Mouse (Mus musculus) limb, embryonic 10.5 days (tissue): ENCODE results near the gene B9d2. TPM values are rescaled to one million over a fixed set of nuclear protein-coding genes. Genes with fewer than 3 reads are reported as not detected.
A peak's percentile ranks its signal among the peaks of the same experiment; 100 is the strongest.

Experiments
- DNase-seq: peaks from one replicate; pipeline ENCODE4 v3.0.0-alpha.2; 2017; ENCODE audit warnings: low spot score
- H3K27ac ChIP-seq: fragments of 300-500 bp; sonication (generic); 2 replicates; pipeline ENCODE4 v1.5.1; 2016; ENCODE audit warnings: mild to moderate bottlenecking
- H3K27me3 ChIP-seq: fragments of 300-500 bp; sonication (generic); 2 replicates; pipeline ENCODE4 v1.6.1; 2016; ENCODE audit warnings: low read depth, mild to moderate bottlenecking; ENCODE audit not compliant: poor library complexity, severe bottlenecking
- H3K36me3 ChIP-seq: fragments of 300-500 bp; sonication (generic); 2 replicates; pipeline ENCODE4 v1.6.1; 2016; ENCODE audit warnings: mild to moderate bottlenecking, moderate library complexity
- H3K4me1 ChIP-seq: fragments of 300-500 bp; sonication (generic); 2 replicates; pipeline ENCODE4 v1.6.1; 2016
- H3K4me3 ChIP-seq: fragments of 300-500 bp; sonication (generic); 2 replicates; pipeline ENCODE4 v1.5.1; 2016; ENCODE audit warnings: mild to moderate bottlenecking, moderate library complexity
- H3K9me3 ChIP-seq: fragments of 300-500 bp; sonication (generic); replicated peaks from 2 replicates; pipeline ENCODE4 v1.6.1; 2016; ENCODE audit warnings: mild to moderate bottlenecking
- WGBS: fragments of 180-500 bp; shearing (Covaris S2); methylation state at CpG from one replicate; pipeline ENCODE4 v1.1.7; 2016; 5-methylcytosine and 5-hydroxymethylcytosine counted together
- polyA plus RNA-seq: library from polyadenylated mRNA; unstranded; fragments of >200 nt; fragmentation: Nextera tagmentation; extraction: Ambion mirVana; gene quantifications from 2 replicates; pipeline ENCODE4 v1.2.1, GENCODE M21; 2016

The B9d2 gene
- polyA plus RNA-seq, 1 experiment from 2014 or later: 37.7 TPM

DNA sequence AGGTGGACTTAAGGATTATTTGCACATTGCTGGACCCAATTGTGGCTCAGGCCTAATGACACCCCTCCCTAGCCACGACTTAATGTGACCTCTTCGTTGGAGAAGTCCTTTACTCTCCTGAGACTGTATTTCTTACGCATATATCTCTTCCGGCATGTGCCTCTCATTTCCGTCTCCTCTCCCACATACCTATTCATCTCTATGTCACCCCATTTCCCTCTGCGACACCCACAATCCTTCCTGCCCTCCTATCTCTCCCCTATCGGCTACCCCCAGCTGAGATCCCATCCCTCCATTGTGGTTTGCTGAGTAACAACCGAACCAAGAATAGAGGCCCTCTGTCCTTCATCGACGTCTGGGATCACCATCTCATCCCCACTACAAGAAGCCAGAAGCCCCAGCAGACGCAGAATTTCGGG, 9.0 kb downstream of the B9d2 start:
- Histone ChIP-seq H3K27ac (0 out of 2 replicates have a peak overlapping the region, but pooled peaks have one; percentile 39), H3K4me1 (peaks cover 38% of the 10 kb centered on the region), H3K36me3 (no peaks in the 10 kb centered on the region), H3K9me3 (no peaks in the 10 kb centered on the region), H3K4me3 (peak overlapping the region; percentile 57), H3K27me3 (peaks cover 77% of the 10 kb centered on the region)
- DNase-seq: no peak
- WGBS: 11% methylated on average over 12 of the region's 12 CpGs

DNA sequence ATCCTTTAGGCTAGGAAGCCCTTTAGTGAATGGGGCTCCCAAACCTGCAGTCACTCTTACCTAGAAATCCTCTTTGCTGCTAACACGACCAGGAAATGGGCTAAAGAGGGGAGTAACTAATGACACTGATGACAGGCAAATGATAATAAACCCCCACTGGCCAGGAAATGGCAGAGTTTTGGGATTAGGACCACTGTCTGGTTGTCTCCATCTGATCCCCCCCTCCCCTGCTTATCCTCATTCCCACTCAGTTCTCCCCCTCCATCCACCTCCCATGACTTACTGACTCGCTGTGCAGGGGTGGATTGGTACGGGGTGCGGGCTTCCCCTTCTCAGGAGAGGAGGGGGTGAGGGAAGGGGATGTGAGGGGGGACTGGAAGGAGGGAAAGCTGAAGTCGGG, 9.5 kb downstream of the B9d2 start:
- WGBS: 41% methylated on average over 5 of the region's 5 CpGs

DNA sequence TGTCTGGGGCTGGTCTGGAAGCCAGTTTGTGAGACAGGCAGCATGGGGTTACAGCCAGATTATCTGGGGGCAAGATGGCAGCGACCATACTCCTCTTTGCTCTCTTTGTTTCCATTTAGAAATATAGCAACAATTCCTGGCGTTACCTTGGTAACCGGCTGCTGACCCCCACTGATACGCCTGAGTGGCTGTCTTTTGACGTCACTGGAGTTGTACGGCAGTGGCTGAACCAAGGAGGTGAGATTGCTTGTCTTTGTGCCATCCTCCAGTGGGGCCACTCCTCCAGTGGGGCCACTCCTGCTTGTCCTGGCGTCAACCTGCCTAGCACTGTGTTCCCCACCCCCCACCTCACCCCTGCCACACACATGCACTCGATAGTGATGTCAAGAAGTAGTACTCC, 13.5 kb downstream of the B9d2 start:
- no peaks in the 10 kb centered on the region for H3K9me3 ChIP-seq
- 84% methylated on average over 8 of the region's 8 CpGs for WGBS
- DNase-seq: no peak

More for the DNA sequence above, 9.5 kb downstream of the B9d2 start:
- DNase-seq: no peak
- no peaks in the 10 kb centered on the region for H3K9me3 ChIP-seq
- peak overlapping the region; percentile 57 for H3K4me3 ChIP-seq
- H3K4me1 ChIP-seq: peaks cover 38% of the 10 kb centered on the region
- no peaks in the 10 kb centered on the region for H3K36me3 ChIP-seq
- peaks cover 74% of the 10 kb centered on the region for H3K27me3 ChIP-seq
- H3K27ac ChIP-seq: no peak overlapping the region

DNA sequence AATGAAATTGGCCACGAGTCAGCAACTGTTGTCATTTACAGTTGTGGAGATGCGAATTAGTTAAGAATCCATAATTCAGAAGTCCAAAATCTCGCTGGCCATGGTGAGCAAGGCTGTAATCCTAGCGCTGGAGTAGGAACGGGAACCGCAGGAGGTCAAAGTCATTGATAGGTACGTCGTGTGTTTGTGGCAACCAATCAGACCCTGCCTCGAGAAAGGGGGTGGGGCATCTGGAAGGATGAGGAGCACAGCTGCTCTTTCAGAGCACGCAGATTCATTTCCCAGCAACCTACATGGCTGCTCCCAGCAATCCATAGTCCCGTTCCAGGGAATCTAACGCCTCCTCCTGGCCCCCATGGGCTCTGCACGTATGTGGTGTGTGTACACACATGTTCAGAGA, 19.3 kb downstream of the B9d2 start:
- H3K4me1 ChIP-seq: peaks cover 15% of the 10 kb centered on the region
- 0 out of 2 replicates have a peak, but pooled peaks cover 6% of the 10 kb centered on the region for H3K36me3 ChIP-seq
- H3K27me3 ChIP-seq: peaks cover 16% of the 10 kb centered on the region
- no peak overlapping the region for H3K4me3 ChIP-seq
- no peak for DNase-seq
- 57% methylated on average over 13 of the region's 13 CpGs for WGBS
- no peaks in the 10 kb centered on the region for H3K9me3 ChIP-seq
- no peak overlapping the region for H3K27ac ChIP-seq

More for the DNA sequence above, 13.5 kb downstream of the B9d2 start:
- Histone ChIP-seq H3K4me3 (no peak overlapping the region), H3K27me3 (peaks cover 34% of the 10 kb centered on the region), H3K4me1 (peaks cover 5% of the 10 kb centered on the region), H3K27ac (no peak overlapping the region), H3K36me3 (0 out of 2 replicates have a peak, but pooled peaks cover 6% of the 10 kb centered on the region)

DNA sequence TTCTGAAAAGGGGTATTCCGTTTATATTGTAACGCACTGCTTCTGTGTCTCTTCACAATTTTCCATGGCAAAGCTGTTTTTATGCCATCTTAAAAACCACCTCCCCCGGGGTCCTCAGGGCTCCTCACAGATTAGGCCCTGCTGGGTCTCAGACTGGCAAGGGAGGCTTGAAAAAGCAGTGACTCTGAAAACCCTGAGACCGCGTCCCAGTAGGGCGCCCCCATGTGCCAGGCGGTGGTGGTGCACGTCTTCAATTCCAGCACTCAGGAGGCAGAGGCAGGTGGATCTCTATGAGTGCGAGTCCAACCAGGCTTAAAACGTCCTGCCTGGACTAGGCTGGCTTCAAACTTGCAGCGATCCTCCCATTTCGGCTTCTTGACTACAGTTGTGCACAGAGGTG, 20.2 kb downstream of the B9d2 start:
- no peaks in the 10 kb centered on the region for H3K9me3 ChIP-seq
- H3K27ac ChIP-seq: no peak overlapping the region
- H3K36me3 ChIP-seq: 0 out of 2 replicates have a peak, but pooled peaks cover 6% of the 10 kb centered on the region
- DNase-seq: no peak
- peaks cover 25% of the 10 kb centered on the region for H3K27me3 ChIP-seq
- 75% methylated on average over 12 of the region's 12 CpGs for WGBS
- H3K4me1 ChIP-seq: peaks cover 19% of the 10 kb centered on the region
- no peak overlapping the region for H3K4me3 ChIP-seq

- no peak for DNase-seq
- no peaks in the 10 kb centered on the region for H3K9me3 ChIP-seq
- H3K36me3 ChIP-seq: 0 out of 2 replicates have a peak, but pooled peaks cover 4% of the 10 kb centered on the region
- H3K27me3 ChIP-seq: peaks cover 29% of the 10 kb centered on the region
- 95% methylated on average over 2 of the region's 2 CpGs for WGBS
- H3K27ac ChIP-seq: no peak overlapping the region
- no peak overlapping the region for H3K4me3 ChIP-seq
- H3K4me1 ChIP-seq: peaks cover 26% of the 10 kb centered on the region
These were observed 21.8 kb downstream of the B9d2 start for GRCm38 (mm10) chr7:25702350-25702749.

GRCm38 (mm10) chr7:25703793-25704494, 23.4 kb downstream of the B9d2 start:
- no peak for DNase-seq

GRCm38 (mm10) chr7:25704716-25705364, 24.3 kb downstream of the B9d2 start:
- Histone ChIP-seq H3K4me1 (peaks cover 44% of the 10 kb centered on the region), H3K36me3 (no peaks in the 10 kb centered on the region), H3K9me3 (no peaks in the 10 kb centered on the region), H3K27ac (no peak overlapping the region), H3K4me3 (peak overlapping the region; percentile 44), H3K27me3 (peaks cover 29% of the 10 kb centered on the region)
- 5% methylated on average over 37 of the region's 37 CpGs for WGBS
- peak; percentile 61 for DNase-seq

More at GRCm38 (mm10) chr7:25703793-25704494, 23.4 kb downstream of the B9d2 start:
- no peaks in the 10 kb centered on the region for H3K9me3 ChIP-seq
- WGBS: 30% methylated on average over 10 of the region's 10 CpGs
- no peak overlapping the region for H3K4me3 ChIP-seq
- 0 out of 2 replicates have a peak, but pooled peaks cover under 1% of the 10 kb centered on the region for H3K36me3 ChIP-seq
- H3K27me3 ChIP-seq: peaks cover 29% of the 10 kb centered on the region
- H3K27ac ChIP-seq: no peak overlapping the region
- peaks cover 41% of the 10 kb centered on the region for H3K4me1 ChIP-seq

GRCm38 (mm10) chr7:25705801-25706251, 25.2 kb downstream of the B9d2 start:
- 66% methylated on average over 6 of the region's 6 CpGs for WGBS
- peaks cover 54% of the 10 kb centered on the region for H3K4me1 ChIP-seq

GRCm38 (mm10) chr7:25706578-25707170, 26.1 kb downstream of the B9d2 start:
- 59% methylated on average over 7 of the region's 7 CpGs for WGBS
- Histone ChIP-seq H3K9me3 (no peaks in the 10 kb centered on the region), H3K4me3 (no peak overlapping the region), H3K4me1 (peaks cover 62% of the 10 kb centered on the region), H3K27ac (peak overlapping the region; percentile 37; the same call in 1 of the 2 replicates), H3K27me3 (peaks cover 29% of the 10 kb centered on the region), H3K36me3 (no peaks in the 10 kb centered on the region)
- no peak for DNase-seq

More at GRCm38 (mm10) chr7:25705801-25706251, 25.2 kb downstream of the B9d2 start:
- no peaks in the 10 kb centered on the region for H3K36me3 ChIP-seq
- DNase-seq: no peak
- H3K4me3 ChIP-seq: no peak overlapping the region
- no peaks in the 10 kb centered on the region for H3K9me3 ChIP-seq
- peaks cover 29% of the 10 kb centered on the region for H3K27me3 ChIP-seq
- H3K27ac ChIP-seq: no peak overlapping the region

- DNase-seq: no peak
- Histone ChIP-seq H3K4me1 (peaks cover 73% of the 10 kb centered on the region), H3K4me3 (no peak overlapping the region), H3K27ac (peak overlapping the region; percentile 69), H3K27me3 (peaks cover 29% of the 10 kb centered on the region), H3K36me3 (peaks cover 7% of the 10 kb centered on the region), H3K9me3 (no peaks in the 10 kb centered on the region)
- WGBS: 64% methylated on average over 15 of the region's 15 CpGs
These were observed 27.2 kb downstream of the B9d2 start for GRCm38 (mm10) chr7:25707581-25708292.

DNA sequence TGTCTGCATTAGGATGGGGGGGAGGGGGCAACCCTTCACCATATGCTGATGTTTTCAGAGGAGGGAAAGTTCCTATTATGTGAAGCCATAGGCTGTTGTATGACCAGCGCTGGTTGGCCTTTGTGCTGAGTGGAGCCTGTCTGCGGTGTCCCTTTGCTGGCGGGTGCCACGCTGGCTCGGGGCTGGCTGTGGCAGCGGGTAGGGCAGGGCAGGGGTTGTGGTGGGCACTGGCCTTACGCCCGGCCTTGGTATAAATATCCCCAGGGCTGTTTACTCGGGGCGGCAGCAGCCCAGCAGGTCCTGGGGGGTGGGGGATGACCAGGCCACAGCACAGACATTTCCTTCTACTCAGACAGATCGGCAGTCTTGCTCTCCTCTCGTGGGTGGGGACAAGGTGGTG, 29.4 kb downstream of the B9d2 start:
- Histone ChIP-seq H3K27ac (peak overlapping the region; percentile 84), H3K27me3 (peaks cover 12% of the 10 kb centered on the region), H3K4me3 (peak overlapping the region; percentile 22; the same call in 1 of the 2 replicates), H3K9me3 (no peaks in the 10 kb centered on the region), H3K36me3 (peaks cover 29% of the 10 kb centered on the region), H3K4me1 (peaks cover 64% of the 10 kb centered on the region)
- DNase-seq: no peak
- WGBS: 17% methylated on average over 12 of the region's 12 CpGs
